Mouse (Mus musculus) heart, postnatal 0 days (tissue): ENCODE measurements around the gene Gm17332.

Source experiments
- CTCF ChIP-seq: IDR thresholded peaks from 2 replicates; pipeline ENCODE4 v1.5.1; 2016; ENCODE audit warnings: antibody characterized with exemption, control low read depth, low read depth
- EP300 ChIP-seq: IDR thresholded peaks from 2 replicates; pipeline ENCODE4 v1.6.1; 2016; ENCODE audit warnings: antibody characterized with exemption, low read depth

DNA sequence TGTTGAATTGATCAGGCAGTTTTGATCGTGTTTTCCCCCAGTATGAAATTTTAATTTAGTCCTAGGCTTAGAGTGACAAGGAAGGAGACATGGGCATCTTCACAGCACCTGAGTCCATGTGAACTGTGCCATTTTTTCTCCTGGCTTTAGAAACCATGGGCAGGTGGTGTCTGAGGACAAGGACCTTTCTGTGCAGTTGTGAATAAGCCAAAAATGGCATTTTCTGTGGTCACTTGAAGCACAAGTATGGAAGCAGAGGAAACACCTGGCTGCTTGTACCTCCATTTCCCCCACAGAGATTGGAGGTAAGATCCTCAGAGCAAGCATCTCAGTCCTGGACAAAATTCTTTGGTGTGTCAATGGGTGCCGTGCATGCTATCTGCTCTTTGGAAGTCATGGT lies 12.5 kb upstream of the Gm17332 start:
- TF ChIP-seq CTCF (no peak), EP300 (no peak)
